Mouse (Mus musculus) spleen, adult 12 weeks (tissue): ENCODE measurements around the gene Usp54.

ENCODE experiments used
- DNase-seq: peaks from one replicate; pipeline ENCODE4 v3.0.0; 2022; ENCODE audit warnings: low spot score

Usp54 gene

DNA sequence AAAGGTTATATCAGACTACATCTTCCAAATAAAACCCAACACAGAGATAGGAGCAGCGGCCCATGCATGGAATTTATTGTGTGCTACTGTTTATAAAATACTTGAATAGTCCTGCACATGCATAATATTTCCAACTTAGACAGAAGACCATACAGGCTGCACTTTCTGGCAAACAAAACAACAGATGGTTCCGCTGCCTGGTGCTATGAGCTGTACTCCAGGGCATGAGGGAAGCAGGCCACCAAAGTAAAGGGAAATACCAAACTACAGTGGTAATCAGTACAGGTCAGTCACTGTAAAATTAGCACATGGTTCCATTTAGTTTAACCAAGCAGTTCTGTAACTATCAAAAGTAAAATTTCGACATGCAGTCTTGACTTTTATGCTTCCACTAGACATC lies 140.9 kb downstream of the Usp54 start:
- DNase-seq = no peak
